Mouse (Mus musculus): ENCODE data around the gene Pank2.

Gene Pank2

GRCm38 (mm10) chr2:131323675-131324074, 61.4 kb downstream of the Pank2 start:
- no peak for DNase-seq (ENCODE audit: low spot score)

GRCm38 (mm10) chr2:131326044-131326443, 63.7 kb downstream of the Pank2 start:
- no peak for DNase-seq (ENCODE audit: low spot score)

- no peak for DNase-seq (ENCODE audit: low spot score)
These were observed 66.7 kb downstream of the Pank2 start for GRCm38 (mm10) chr2:131328981-131329380.

GRCm38 (mm10) chr2:131330548-131330947, 68.3 kb downstream of the Pank2 start:
- DNase-seq (ENCODE audit: low spot score) = no peak

GRCm38 (mm10) chr2:131337602-131338001, 75.3 kb downstream of the Pank2 start:
- no peak for DNase-seq (ENCODE audit: low spot score)

- DNase-seq (ENCODE audit: low spot score) = no peak
These were observed 82.2 kb downstream of the Pank2 start for GRCm38 (mm10) chr2:131344449-131344848.

- no peak for DNase-seq (ENCODE audit: low spot score)
These were observed 83.3 kb downstream of the Pank2 start for GRCm38 (mm10) chr2:131345556-131345955.
